Mouse (Mus musculus): ENCODE data around the gene Podxl2. TPM values are rescaled to one million over a fixed set of nuclear protein-coding genes. Genes with fewer than 3 reads are reported as not detected.

Gene Podxl2
- polyA plus RNA-seq, 1 experiment from 2014 or later: 50.8 TPM

DNA sequence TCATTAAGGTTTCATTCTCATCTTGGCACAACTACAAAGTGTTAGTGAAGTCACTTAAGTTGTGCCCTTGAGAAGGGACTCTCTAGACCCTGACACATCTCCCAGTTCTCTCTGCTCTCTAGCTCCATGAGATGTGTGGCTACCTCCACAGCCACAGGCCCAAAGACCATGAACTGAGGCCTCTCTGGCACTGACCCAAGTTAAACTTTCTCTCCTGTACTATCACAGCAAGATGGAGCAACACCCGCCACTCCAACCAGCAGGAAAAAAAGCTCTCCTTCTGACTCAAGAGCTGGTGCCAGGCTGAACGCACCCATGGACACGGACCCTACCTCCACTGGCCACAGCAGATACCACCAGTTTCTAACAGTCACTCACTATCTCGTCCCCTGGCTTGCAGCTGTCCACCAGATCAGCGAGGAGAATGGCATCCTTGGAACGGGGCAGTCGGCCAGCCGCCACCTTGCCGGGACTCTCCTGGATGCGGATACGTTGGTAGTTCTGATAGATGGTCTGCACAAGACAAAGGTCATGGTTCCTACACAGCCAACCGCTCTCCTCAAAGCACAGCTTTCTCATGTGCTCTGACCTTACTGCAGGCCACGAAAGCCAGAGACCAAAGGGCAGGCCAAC is 14.7 kb upstream of the Podxl2 start:
- peaks cover 98% of the 10 kb centered on the region for H3K36me3 ChIP-seq
- H3K9ac ChIP-seq: no peak overlapping the region
- no peaks in the 10 kb centered on the region for H3K27me3 ChIP-seq (replicated peaks)
- no peak overlapping the region for H3K27ac ChIP-seq (ENCODE audit: poor library complexity, severe bottlenecking)
- no peak for ATAC-seq (ENCODE audit: insufficient number of reproducible peaks, low FRiP score)
- H3K4me3 ChIP-seq: no peak overlapping the region
- WGBS: 84% methylated on average over 13 of the region's 13 CpGs
- no peaks in the 10 kb centered on the region for H3K9me3 ChIP-seq (replicated peaks)
- H3K4me2 ChIP-seq: no peak overlapping the region
- H3K4me1 ChIP-seq (replicated peaks): no peaks in the 10 kb centered on the region; the same call in 1 of the 2 replicates

DNA sequence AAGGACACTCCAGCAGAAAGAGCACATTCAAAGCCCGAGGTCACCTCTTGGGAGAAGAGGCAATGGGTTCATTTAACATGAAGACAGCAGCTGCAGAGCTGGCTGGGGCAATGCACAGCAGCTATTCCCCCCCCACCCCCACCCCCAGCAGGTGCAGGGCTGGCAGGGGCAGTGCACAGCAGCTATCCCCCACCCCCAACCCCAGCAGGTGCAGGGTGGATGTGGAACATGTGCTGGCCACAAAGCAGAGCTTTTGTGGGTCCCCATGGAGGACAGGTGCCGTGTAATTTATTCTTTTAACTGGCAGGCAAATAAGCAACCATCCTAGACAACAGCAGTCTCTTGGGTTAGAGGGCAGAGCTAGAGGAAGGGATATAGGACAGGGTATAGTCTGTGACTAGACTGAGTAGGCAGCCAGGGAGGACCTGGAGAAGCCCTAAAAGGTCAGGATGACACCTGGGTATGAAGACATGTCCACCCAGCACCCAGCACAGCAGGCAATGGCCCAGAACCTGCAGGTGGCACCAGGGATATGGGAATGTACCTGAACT is 11.6 kb upstream of the Podxl2 start:
- H3K36me3 ChIP-seq: peaks cover 99% of the 10 kb centered on the region
- H3K4me3 ChIP-seq: no peak overlapping the region
- no peak overlapping the region for H3K4me2 ChIP-seq
- no peaks in the 10 kb centered on the region for H3K27me3 ChIP-seq (replicated peaks)
- no peaks in the 10 kb centered on the region for H3K9me3 ChIP-seq (replicated peaks)
- no peak overlapping the region for H3K27ac ChIP-seq (ENCODE audit: poor library complexity, severe bottlenecking)
- H3K9ac ChIP-seq: no peak overlapping the region
- H3K4me1 ChIP-seq (replicated peaks): no peaks in the 10 kb centered on the region; the same call in 1 of the 2 replicates
- ATAC-seq (ENCODE audit: insufficient number of reproducible peaks, low FRiP score): no peak
- 95% methylated on average over 2 of the region's 2 CpGs for WGBS

DNA sequence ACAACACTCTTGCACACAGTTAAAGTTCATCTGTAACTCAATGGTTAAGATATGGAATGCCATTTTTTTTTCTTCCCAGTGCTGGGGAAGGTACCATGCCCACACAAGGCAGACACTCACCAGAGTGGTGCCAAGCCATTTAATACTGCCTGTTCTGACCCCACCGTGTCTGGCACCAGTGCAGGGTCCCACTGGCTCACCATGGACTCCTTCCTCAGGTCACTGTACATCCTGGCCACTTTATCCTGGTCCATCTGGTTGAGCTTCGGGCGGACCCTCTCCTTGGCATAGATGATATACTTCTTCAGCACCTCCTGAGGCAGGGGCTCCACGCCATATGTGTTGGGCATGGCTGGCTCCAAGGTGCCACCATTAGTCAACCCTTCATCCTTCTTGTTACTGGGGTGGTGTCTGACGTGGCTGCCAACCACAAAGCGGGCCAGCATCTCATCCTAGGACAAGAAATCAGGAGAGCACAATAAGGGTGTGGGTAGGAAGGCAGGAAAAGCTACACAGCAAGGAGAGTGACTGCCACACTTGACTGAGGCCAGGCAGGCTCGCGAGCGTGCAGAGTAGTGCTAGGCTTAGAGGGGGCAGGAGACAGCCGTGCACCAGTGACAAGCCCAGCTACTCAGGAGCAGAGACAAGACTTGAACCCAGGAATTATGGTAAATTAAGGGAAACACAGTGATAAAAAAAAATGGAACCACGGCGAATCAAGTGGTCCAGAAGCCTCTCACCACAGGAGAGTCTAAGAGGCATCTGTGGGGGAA is 11.0 kb upstream of the Podxl2 start:
- 94% methylated on average over 12 of the region's 12 CpGs for WGBS
- H3K27me3 ChIP-seq (replicated peaks): no peaks in the 10 kb centered on the region
- H3K9ac ChIP-seq: no peak overlapping the region
- H3K27ac ChIP-seq (ENCODE audit: poor library complexity, severe bottlenecking): no peak overlapping the region
- H3K36me3 ChIP-seq: peaks cover 98% of the 10 kb centered on the region
- H3K4me2 ChIP-seq: no peak overlapping the region
- H3K9me3 ChIP-seq (replicated peaks): no peaks in the 10 kb centered on the region
- no peak overlapping the region for H3K4me3 ChIP-seq
- ATAC-seq (ENCODE audit: insufficient number of reproducible peaks, low FRiP score): no peak
- no peaks in the 10 kb centered on the region; the same call in 1 of the 2 replicates for H3K4me1 ChIP-seq (replicated peaks)

DNA sequence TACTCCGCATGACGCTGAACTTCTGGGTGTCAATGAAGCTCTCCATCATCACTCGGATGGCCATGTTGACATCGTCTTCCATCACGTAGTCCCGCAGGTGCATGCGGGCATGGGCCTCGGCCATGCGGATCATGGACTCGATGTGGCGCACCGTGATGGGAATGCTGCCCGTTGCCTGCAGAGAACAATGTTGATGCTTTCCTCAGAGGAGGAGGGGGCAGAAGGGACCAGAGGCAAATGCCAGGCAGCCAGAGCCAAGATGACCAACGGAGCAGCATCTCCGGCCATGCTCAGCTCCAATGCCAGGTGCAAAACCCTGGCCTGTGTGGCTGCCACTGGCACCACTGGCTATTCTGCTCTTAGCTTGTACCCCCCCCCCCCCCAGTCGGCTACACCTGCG is 9.8 kb upstream of the Podxl2 start:
- no peak overlapping the region for H3K4me3 ChIP-seq
- 95% methylated on average over 17 of the region's 17 CpGs for WGBS
- H3K4me2 ChIP-seq: no peak overlapping the region
- no peaks in the 10 kb centered on the region for H3K9me3 ChIP-seq (replicated peaks)
- H3K4me1 ChIP-seq (replicated peaks): no peaks in the 10 kb centered on the region; the same call in 1 of the 2 replicates
- H3K9ac ChIP-seq: no peak overlapping the region
- H3K36me3 ChIP-seq: peaks cover 93% of the 10 kb centered on the region
- H3K27ac ChIP-seq (ENCODE audit: poor library complexity, severe bottlenecking): no peak overlapping the region
- H3K27me3 ChIP-seq (replicated peaks): no peaks in the 10 kb centered on the region
- ATAC-seq (ENCODE audit: insufficient number of reproducible peaks, low FRiP score): no peak

DNA sequence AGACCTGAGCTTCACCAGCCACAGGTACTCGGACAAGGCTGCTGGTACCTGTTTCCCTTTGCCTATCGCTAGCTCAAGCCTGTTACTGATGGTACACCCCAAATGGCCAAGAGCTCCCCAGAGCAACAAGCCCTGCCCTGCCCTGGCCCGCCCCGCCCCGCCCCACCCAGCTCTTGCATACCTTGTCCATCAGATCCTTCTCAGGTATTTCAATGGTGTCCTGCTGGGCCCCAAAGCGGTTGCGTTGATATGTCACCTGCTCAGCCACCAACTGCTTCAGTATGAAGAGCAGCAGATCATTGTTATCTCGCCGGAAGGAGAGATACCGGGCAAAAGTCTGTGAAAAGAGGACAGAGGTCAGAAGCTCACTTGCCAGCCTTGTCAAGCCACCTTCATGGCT is 9.4 kb upstream of the Podxl2 start:
- WGBS: 91% methylated on average over 10 of the region's 10 CpGs
- H3K36me3 ChIP-seq: peaks cover 88% of the 10 kb centered on the region
- no peaks in the 10 kb centered on the region for H3K4me1 ChIP-seq (replicated peaks)
- no peak overlapping the region for H3K9ac ChIP-seq
- H3K4me2 ChIP-seq: no peak overlapping the region
- H3K4me3 ChIP-seq: no peak overlapping the region
- ATAC-seq (ENCODE audit: insufficient number of reproducible peaks, low FRiP score): no peak
- H3K27ac ChIP-seq (ENCODE audit: poor library complexity, severe bottlenecking): no peak overlapping the region
- H3K9me3 ChIP-seq (replicated peaks): no peaks in the 10 kb centered on the region
- no peaks in the 10 kb centered on the region for H3K27me3 ChIP-seq (replicated peaks)

DNA sequence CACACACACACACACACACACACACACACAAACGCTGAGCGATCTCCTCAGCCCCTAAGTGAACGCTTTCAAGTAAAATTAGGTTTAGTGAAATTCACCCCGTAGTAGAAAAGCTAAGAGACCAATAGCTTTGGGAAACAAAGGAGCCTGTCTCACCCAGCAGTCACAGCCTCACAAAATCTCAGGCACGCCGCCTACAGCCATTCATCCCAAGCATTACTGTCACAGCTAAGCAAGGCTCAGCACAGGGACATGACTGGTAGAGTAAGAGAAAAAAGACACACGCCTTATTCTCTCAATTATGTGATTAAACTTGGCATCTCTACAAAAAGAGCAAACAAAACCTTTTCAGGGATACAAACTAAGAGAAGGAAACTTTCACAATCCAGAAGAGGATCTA is 6.5 kb upstream of the Podxl2 start:
- H3K36me3 ChIP-seq: peaks cover 60% of the 10 kb centered on the region
- H3K27ac ChIP-seq (ENCODE audit: poor library complexity, severe bottlenecking): no peak overlapping the region
- no peak overlapping the region for H3K4me3 ChIP-seq
- 90% methylated on average over 7 of the region's 7 CpGs for WGBS
- H3K9ac ChIP-seq: no peak overlapping the region
- ATAC-seq (ENCODE audit: insufficient number of reproducible peaks, low FRiP score): no peak
- no peaks in the 10 kb centered on the region for H3K9me3 ChIP-seq (replicated peaks)
- H3K4me2 ChIP-seq: no peak overlapping the region
- no peaks in the 10 kb centered on the region for H3K27me3 ChIP-seq (replicated peaks)
- H3K4me1 ChIP-seq (replicated peaks): no peaks in the 10 kb centered on the region

DNA sequence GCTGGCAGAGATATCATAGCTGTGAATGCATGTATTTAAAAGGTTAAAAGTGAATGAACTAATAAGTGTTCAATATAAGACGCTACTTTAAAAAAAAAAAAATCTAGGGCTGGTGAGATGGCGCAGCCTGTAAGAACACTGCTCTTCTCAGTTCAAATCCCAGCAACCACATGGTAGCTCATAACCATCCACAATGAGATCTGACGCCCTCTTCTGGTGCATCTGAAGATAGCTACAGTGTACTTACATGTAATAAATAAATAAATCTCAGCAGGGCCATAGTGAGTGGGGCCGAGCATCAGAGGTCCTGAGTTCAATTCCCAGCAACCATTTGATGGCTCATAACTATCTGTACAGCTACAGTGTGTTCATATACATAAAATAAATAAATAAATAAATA is 4.6 kb upstream of the Podxl2 start:
- Histone ChIP-seq H3K9me3 (replicated peaks) (no peaks in the 10 kb centered on the region), H3K36me3 (peaks cover 42% of the 10 kb centered on the region), H3K4me1 (replicated peaks) (no peaks in the 10 kb centered on the region), H3K27me3 (replicated peaks) (peaks cover 9% of the 10 kb centered on the region; the same call in 1 of the 2 replicates), H3K27ac (ENCODE audit: poor library complexity, severe bottlenecking) (no peak overlapping the region), H3K9ac (no peak overlapping the region), H3K4me2 (no peak overlapping the region), H3K4me3 (no peak overlapping the region)
- no peak for ATAC-seq (ENCODE audit: insufficient number of reproducible peaks, low FRiP score)
- 73% methylated on average over 4 of the region's 4 CpGs for WGBS

DNA sequence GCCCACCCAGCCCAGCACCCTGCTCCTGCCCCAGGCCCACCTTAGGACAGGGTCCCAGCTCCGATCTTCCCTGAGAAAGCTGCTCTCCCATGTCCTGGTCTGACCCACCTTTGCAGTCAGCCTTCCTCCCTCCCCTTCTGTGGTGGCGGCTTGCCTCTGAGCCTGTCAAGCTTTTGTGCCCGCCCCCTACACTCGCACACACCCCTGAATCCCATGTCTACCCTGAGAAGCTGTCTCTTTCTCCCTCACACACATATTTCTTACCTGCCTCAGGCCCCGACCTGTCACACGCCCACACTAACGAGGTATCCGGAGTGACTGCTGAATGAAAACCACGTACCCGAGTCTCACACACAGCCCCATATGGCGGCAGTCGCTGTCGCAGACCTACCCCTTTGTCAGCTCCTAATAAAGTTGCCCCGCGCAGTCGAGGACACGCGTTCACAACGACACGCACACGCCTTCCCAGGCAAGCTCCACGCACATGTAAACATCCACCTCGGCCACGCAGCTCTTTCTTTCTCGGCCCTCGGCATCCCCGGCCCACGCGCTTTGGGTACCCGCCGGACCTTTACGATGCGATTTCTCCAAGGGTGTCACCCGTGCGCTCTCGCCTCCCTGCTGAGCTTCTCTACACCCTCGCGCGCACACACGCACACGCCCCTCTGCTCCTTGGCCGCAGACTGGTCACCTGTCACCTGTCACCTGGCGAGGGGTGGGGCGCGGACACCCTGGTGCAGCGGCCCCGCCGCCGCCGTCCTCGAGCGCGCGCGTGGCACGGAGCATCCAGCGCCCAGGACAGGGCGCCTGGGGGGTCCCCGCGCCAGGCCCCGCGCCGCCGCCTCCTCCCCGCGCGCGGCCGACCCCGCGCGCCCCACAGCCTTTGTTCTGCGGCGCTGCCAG is 628 bp downstream of the Podxl2 start:
- Histone ChIP-seq H3K27me3 (replicated peaks) (peaks cover 25% of the 10 kb centered on the region), H3K4me3 (peak overlapping the region; percentile 81), H3K4me1 (replicated peaks) (peaks cover 15% of the 10 kb centered on the region), H3K9ac (peak overlapping the region; percentile 82), H3K4me2 (peak overlapping the region; percentile 98), H3K27ac (ENCODE audit: poor library complexity, severe bottlenecking) (no peak overlapping the region), H3K36me3 (no peaks in the 10 kb centered on the region), H3K9me3 (replicated peaks) (no peaks in the 10 kb centered on the region)
- WGBS: 5% methylated on average over 67 of the region's 74 CpGs
- ATAC-seq (ENCODE audit: insufficient number of reproducible peaks, low FRiP score): 0 out of 2 replicates have a peak, but pooled peaks have one; percentile 24

DNA sequence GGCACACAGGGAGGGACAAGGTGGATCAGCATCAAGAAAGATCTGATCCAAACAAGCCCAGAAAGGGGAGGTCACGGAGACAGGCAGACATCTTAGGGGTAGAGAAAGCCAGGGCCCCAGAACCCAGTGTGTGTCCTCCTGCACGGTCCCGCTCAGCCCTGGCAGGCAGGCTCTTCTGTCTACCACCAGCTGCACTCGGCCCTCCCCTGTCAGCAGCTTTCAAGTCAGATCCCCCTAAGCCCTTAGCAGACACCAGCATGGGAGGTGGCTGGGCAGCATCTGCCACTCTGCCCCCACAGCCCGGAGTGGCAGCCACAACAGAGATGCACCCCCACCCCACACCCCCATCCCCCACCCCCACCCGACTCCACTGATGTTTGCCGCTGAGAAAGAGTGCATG is 2.0 kb downstream of the Podxl2 start:
- H3K27ac ChIP-seq (ENCODE audit: poor library complexity, severe bottlenecking): no peak overlapping the region
- H3K36me3 ChIP-seq: no peaks in the 10 kb centered on the region
- 27% methylated on average over 7 of the region's 7 CpGs for WGBS
- H3K4me3 ChIP-seq: no peak overlapping the region
- peaks cover 15% of the 10 kb centered on the region for H3K4me1 ChIP-seq (replicated peaks)
- peak overlapping the region; percentile 16; the same call in 1 of the 2 replicates for H3K4me2 ChIP-seq
- H3K9ac ChIP-seq: 0 out of 2 replicates have a peak overlapping the region, but pooled peaks have one; percentile 5
- no peak for ATAC-seq (ENCODE audit: insufficient number of reproducible peaks, low FRiP score)
- peaks cover 25% of the 10 kb centered on the region for H3K27me3 ChIP-seq (replicated peaks)
- no peaks in the 10 kb centered on the region for H3K9me3 ChIP-seq (replicated peaks)

DNA sequence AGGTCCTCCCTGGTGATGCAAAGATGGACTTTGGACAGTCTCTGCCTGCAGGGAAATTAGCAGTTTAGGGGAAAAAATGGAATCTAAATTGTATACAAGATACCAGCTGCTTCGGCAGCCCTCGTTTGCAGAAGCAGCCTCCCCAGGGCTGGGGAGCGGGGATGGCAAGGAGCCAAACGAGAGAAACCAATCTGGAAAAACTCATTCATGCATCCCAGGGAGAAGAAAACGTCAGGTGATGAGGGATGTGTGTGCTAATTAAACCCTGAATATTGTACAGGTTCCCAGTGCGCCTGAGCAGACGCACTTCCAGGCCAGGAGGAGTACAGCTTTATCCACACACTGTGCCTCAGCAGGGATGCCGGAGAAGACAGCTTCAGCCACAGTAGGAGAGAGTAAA is 3.3 kb downstream of the Podxl2 start:
- H3K27ac ChIP-seq (ENCODE audit: poor library complexity, severe bottlenecking): no peak overlapping the region
- H3K9ac ChIP-seq: no peak overlapping the region
- H3K27me3 ChIP-seq (replicated peaks): peaks cover 27% of the 10 kb centered on the region
- H3K4me1 ChIP-seq (replicated peaks): peaks cover 15% of the 10 kb centered on the region
- WGBS: 50% methylated on average over 8 of the region's 8 CpGs
- no peak for ATAC-seq (ENCODE audit: insufficient number of reproducible peaks, low FRiP score)
- H3K36me3 ChIP-seq: no peaks in the 10 kb centered on the region
- H3K4me3 ChIP-seq: no peak overlapping the region
- H3K4me2 ChIP-seq: no peak overlapping the region
- H3K9me3 ChIP-seq (replicated peaks): no peaks in the 10 kb centered on the region

DNA sequence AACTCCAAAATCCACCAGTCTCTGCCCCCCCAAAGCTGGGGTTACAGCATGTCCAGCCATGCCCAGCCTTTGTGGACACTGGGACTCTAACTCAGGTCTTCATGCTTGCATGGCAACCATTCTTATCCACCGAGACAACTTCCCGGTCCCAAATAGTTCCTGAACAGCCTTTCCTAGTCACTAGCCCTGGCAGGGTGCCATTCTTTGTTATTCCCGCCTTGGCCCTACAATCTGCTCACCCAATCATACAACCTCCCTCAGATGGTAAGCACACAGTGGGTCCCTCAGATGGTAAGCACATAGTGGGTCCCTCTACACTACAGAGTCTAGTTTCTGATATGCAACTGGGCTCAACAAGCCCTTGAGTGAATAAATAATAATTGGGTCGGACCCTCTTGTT is 4.2 kb downstream of the Podxl2 start:
- Histone ChIP-seq H3K4me2 (no peak overlapping the region), H3K27me3 (replicated peaks) (peaks cover 25% of the 10 kb centered on the region), H3K9ac (no peak overlapping the region), H3K4me1 (replicated peaks) (peaks cover 15% of the 10 kb centered on the region), H3K27ac (ENCODE audit: poor library complexity, severe bottlenecking) (no peak overlapping the region), H3K9me3 (replicated peaks) (no peaks in the 10 kb centered on the region), H3K4me3 (no peak overlapping the region), H3K36me3 (no peaks in the 10 kb centered on the region)
- no peak for ATAC-seq (ENCODE audit: insufficient number of reproducible peaks, low FRiP score)
- 65% methylated on average over 4 of the region's 4 CpGs for WGBS
